Mouse (Mus musculus): ENCODE results near the gene Col4a4.

Gene Col4a4

DNA sequence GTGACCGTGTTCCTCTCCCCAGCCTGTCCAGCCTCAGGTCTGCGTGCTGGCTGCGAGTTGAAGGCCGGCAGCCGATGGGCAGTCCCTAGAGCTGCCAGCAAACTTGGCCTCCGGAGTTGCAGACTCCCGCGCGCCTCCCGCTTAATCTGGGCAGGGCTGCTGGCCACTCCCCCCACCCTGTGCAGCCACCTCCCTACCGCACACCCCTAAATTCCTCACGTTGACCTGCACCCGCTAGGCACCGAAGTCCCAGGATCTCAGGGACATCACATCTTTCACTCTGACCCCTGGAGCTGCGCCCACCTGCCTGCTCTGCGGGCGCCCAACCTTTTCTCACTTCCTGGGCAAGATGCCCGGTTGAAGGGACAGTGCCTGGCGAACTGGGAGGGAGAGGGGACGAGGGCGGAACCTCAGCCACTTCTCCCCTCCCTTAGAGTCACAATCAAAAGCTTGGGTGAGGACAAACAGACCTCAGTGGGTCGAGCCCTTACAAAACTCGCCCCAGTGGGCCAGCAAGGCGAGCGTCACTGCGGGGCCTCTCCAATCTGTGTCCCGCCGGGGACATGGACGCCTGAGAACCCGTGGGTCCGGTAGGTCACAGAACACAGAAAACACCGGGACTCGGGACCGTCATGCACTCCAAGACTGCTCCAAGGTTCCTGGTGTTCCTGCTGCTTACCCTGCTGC is at the start of gene Col4a4, which contains the start of gene Col4a3:
Col4a4 (minus strand) TSS at position 137 of the 687 bp plus-strand sequence.
Col4a3 (plus strand) TSS at position 209 of the 687 bp plus-strand sequence.
- DNase-seq (ENCODE audit: low read depth, low spot score), result no peak

- DNase-seq (ENCODE audit: low read depth, low spot score), result no peak
Measured at GRCm38 (mm10) chr1:82636321-82636720, 49.7 kb upstream of the Col4a4 start.

- DNase-seq (ENCODE audit: low read depth, low spot score), result no peak
Measured at GRCm38 (mm10) chr1:82635254-82635620, 48.6 kb upstream of the Col4a4 start.

DNA sequence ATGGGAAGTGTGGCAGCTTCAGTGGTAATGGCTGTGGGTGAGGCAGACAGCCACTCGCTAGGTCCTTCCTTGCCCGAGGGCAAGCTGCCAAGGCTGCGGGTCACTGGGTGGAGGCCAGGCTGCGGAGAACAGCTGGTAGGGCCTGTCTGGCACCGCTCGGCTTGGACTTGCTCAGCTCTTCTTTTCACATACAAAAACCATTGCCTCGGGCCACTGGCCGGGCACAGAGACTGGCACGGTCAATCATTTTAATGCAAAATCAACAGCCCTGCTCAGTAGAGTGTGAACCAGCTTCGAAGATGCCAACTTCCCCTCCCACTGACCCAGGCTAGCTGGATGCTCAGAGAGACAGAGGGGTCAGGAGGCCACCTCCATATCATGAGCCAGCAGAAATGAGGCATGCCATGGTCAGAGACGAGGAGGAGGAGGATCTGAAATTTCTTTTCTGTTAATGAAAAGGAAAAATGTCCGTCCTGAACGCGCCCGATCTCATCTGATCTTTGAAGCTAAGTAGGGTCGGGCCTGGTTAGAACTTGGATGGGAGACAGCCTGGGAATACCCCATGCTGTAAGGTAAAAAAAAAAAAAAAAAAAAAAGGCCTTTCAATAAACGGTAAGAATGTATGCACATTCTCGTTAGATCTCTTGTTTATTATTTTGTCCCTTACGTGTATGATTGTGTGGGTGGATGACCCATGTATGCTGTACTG is 48.0 kb upstream of the Col4a4 start:
- DNase-seq (ENCODE audit: low read depth, low spot score), result no peak

DNA sequence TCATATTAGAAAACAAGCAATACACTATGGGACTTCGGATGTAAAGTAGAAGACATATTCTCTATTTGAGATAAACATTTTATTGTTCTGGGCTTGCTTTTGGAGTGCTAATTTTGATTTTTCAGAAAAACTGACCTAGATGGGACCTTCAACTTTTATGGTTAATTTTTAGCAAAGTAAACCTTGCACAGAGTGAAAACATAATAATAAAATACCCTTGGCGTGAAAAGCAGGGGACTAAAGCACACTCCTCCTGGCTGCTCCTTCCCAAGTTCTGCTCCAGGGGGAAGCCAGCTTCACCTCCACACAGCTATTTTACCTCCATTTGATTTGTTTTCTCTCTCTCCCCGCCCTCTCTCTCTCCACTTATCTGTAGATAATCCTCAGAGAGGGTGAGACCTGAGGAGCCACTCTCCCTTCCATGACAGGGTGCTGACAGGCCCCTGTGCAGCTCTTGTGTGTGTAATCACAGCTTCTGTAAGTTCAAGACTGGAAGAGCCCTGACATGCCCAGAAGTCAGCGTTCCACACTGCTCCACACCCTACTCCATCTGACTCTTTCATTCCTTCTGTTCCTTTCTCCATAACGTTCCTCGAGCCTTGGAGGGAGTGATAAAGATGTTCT is 44.6 kb upstream of the Col4a4 start:
- DNase-seq (ENCODE audit: low read depth, low spot score), result no peak

DNA sequence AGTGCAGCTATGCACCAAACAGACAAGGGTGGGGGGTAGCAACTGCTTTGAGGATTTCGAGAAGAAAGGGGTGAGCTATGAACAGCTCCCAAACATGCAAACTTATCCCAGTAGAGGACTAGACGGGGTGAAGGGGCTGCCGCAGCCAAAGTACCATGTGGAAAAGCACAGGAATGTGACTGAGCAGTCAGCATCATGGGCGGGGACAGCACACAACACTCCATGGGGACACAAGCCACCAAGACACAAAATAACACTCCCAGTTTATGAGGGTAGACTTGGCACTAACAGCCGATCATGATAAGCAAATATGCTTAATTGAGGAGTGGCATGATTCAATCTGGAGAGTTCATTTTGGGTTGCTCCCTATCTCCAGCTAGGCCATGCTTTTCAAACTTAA is 42.8 kb upstream of the Col4a4 start:
- no peak for DNase-seq (ENCODE audit: low read depth, low spot score)

DNA sequence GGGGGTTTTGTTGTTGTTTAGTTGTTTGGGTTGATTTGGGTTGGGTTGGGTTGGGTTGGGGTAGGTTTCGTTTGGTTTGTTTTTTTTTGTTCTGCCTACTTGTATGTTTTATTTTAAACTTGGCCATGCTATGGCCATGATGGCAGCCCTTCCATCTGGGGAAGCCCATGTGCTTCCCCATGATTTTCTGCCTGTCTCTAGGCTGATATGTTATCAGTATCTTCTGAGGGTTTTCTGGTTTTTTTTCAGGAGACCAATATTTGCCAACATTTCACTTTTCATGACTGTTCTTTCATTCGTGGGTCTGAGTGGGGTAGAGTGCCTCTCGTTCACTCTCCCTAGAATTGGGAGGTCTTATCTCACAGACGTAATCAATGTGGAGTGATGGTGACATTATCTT is 41.0 kb upstream of the Col4a4 start:
- no peak for DNase-seq (ENCODE audit: low read depth, low spot score)

GRCm38 (mm10) chr1:82625474-82625873 is 38.8 kb upstream of the Col4a4 start:
- DNase-seq (ENCODE audit: low read depth, low spot score), result no peak

- DNase-seq (ENCODE audit: low read depth, low spot score), result no peak
Measured at GRCm38 (mm10) chr1:82624934-82625333, 38.3 kb upstream of the Col4a4 start.

DNA sequence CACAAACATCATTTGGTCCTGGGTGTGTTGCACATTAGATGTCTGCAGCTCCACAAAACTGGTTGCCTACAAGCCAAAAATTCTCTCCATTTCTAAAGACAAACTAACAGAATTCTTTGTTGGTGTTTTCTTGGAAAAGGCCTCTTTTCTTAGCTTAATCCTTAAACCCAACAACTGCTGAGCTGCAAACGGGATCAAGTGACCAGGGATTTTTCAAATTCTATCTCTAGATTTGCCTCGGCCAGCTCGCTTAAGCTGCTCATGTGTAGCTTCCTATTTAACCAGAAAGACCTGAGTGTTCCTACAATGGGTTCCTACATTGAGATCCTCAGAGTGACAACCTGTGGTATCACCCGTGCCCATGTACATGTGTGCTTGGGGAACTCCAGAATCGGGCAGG is 33.3 kb upstream of the Col4a4 start:
- DNase-seq (ENCODE audit: low read depth, low spot score), result no peak

GRCm38 (mm10) chr1:82618592-82618991 is 31.9 kb upstream of the Col4a4 start:
- no peak for DNase-seq (ENCODE audit: low read depth, low spot score)

GRCm38 (mm10) chr1:82618001-82618400 is 31.4 kb upstream of the Col4a4 start:
- no peak for DNase-seq (ENCODE audit: low read depth, low spot score)

DNA sequence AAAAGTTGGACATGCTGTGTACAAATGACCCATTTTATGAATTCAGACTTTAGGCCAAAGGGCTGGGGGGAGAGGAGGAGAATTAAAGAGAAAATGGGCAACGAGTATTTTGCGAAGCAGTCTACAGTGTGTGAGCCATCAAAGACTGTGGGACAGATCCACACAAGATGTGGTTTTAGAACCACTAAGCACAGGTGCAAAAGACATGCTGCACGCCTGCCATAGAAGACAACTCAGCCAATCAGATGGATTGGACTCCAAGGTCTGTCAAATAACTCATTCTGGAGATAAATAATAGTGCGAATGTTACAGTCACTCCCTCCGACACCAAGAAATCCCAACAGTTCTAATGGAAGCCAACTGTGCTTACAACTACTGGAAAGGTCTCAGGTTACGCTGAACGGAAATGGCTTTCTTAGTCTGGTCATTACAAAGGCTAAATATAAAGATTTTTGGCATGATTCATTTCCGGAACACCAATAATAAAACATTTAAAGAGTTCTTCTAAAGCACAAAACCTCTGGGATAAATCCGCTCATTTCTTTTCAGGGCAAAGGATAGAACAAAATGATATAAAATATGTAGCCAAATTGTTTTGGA is 25.5 kb upstream of the Col4a4 start:
- DNase-seq (ENCODE audit: low read depth, low spot score), result peak; percentile 37

DNA sequence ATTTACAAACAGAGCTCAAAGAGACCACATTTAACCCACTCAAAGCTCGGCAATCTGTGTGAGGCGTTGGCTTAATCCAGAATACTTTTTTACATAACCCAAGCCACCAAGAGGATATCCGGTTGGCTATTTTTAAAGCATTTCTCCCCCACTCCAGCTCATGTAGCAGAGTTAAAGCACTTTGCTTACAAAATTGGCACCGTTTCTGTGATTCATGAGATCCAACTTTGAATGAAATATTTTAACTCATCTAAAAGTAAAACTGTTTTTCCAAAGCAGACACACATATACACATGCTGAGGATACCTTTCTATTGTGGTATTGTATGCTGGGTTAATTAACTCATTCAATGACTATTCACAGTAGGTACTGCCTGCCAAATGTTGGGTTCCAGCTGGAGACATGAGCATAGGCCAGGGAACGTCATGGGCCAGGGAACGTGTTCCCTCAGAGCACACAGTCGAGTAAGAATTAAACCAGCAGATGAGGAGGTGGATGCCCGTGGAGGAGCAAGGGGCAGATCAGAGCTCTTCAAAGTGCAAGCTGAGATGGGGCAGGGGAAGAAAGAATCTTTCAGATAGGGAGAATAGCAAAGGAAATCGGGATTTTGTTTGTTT is 22.1 kb upstream of the Col4a4 start:
- no peak for DNase-seq (ENCODE audit: low read depth, low spot score)

DNA sequence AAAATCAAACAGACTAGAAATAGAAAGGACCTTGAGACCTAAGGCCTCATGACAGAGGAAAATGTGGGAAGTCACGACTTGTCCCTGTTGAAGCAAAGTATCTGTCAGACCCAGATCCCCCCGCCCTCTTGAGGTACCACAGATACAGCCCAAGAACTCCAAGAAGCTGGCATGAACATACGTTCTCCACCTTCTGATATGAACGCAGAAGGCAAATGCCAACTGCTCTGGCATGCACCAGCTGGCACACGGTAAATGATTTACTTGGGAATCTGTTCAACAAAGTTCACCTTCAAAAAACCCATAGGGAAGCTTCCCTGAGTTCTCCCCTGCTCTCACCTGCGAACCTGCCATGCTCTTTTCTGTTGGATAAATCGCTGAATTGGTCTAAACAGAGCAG is 19.2 kb upstream of the Col4a4 start:
- DNase-seq (ENCODE audit: low read depth, low spot score), result no peak

GRCm38 (mm10) chr1:82605347-82605746 is 18.7 kb upstream of the Col4a4 start:
- DNase-seq (ENCODE audit: low read depth, low spot score), result no peak

DNA sequence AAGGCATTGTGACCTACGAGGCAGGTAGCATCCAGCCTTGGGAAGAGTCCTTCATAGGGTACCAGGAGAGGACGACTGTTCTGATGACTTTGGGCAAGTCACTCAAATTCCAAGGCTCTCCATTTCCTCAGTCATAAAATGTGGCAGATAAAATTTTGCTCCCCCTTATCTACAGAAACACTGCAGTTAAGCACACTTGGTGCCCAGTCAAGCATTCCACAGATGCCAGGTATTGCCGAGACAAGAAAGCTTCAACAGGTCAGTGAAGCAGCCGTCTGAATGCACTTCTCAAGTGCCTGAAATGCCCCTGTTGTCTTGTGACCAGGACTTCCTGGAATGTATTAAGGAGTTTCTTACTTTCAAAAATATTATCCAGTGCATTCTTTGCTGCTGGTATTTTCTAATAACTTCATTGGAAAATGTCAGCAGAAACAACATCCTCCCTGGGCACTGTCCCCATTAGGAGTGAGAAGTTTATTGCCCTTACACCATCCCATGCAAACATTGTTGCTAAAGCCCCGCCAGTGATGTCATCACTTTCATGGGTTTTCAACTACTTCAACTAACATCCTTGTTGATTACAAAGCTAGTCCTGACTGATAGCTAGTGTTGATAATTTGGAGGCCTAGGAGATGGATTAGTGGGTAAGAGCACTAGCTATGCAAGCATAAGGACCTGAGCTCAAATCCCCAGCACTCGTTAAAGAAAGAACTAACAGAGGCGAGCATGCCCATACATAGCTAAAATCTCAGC is 16.7 kb upstream of the Col4a4 start:
- DNase-seq (ENCODE audit: low read depth, low spot score), result no peak

DNA sequence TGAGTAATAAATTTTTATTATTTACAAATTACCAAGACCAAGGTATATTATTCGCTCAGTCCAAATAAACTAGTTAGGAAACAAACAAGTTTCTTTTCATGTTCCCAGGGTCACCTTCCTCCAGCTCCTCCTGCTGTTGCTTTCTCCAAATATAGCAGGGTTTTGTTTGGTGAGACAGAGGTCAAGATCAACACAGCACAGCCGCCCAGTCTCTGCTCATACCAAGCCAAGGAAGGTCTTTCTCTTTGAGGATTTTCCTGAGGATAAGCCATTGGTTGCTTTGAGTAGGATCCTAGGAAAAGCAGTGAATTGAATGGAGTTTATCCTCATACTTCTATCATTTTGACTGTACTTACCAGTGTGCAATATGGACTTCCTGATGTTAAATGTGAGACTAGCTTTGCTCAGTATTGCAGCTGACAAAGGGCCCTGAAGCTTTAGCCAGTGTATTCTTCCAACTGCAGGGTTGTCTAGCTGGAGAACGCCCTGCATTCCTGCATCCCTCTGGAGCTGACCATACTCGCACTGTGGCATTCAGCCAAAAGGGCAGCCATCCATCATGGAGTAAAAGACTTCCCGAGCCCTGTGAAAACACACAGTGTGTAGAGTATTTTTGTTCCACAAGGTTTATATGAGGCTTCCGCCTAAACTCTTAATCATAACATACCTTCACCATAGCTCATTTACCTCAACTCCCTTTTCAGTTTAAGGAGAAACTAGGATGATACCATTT is 10.4 kb upstream of the Col4a4 start:
- peak; percentile 72 for DNase-seq (ENCODE audit: low read depth, low spot score)

DNA sequence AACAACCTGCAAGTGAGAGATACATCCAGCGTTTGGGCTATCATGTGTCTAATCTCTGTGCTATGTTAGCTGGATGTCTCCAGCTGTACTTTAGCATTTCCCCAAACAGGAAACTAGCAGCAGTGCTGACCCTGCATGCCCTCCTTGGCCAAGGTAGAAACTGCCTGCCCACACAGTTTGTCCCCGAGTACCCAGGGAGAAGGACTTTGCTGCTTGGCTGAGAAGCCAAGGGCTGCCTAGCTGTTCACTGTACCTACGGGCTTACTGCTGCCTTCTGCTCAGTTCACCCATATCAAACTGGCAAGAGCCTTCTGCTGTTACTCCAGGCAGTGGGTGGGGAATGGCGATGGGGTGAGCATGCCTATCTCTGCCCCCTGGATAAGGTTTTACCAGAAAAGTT is 3.6 kb upstream of the Col4a4 start:
- DNase-seq (ENCODE audit: low read depth, low spot score), result no peak

DNA sequence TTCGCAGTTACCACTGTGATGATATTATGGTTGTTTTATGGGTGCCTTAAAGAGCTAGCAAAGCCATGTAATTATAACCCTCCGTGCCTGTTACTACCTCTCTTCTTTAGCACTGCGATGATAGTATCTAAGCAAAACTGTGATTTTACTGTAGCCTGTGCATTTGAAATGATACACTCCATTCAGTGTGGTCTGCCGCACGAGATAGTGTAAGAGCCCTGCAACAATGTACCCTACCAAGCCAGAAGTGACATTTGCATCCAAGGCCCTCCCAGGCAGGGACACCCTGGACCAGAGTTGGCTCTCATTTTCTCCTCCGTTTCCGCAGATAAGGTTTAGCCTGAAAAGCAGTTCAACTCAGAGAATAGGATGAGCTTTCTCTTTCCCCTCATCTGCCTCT is 668 bp downstream of the Col4a4 start:
- DNase-seq (ENCODE audit: low read depth, low spot score), result no peak

- DNase-seq (ENCODE audit: low read depth, low spot score), result no peak
Measured at GRCm38 (mm10) chr1:82578320-82578719, 8.3 kb downstream of the Col4a4 start.
